Mouse (Mus musculus) midbrain, embryonic 11.5 days (tissue): ENCODE data around the gene Pilra. TPM values are rescaled to one million over a fixed set of nuclear protein-coding genes. Genes with fewer than 3 reads are reported as not detected.
"Not testable (repeated sequence)": the region's sequence is repeated elsewhere in the genome, so short reads cannot be mapped to it uniquely, and the experiment has no call there.

ENCODE experiments used
- ATAC-seq: fragments of 200-750 bp; cut with Nextera tagmentation; 2 replicates; pipeline ENCODE4 v1.8.0; 2017; ENCODE audit warnings: moderate TSS enrichment, moderate library complexity; ENCODE audit not compliant: low FRiP score
- DNase-seq: peaks from one replicate; pipeline ENCODE4 v3.0.0; 2015; ENCODE audit warnings: low spot score; ENCODE audit errors: missing footprints
- H3K27ac ChIP-seq: fragments of 300-500 bp; sonication (generic); 2 replicates; pipeline ENCODE4 v1.5.1; 2014; ENCODE audit warnings: low read depth, low read length
- H3K27me3 ChIP-seq: fragments of 300-500 bp; sonication (generic); 2 replicates; pipeline ENCODE4 v1.6.1; 2014; ENCODE audit warnings: mild to moderate bottlenecking, low read length, moderate library complexity, mixed read lengths; ENCODE audit not compliant: control insufficient read depth, insufficient read depth
- H3K36me3 ChIP-seq: fragments of 300-500 bp; sonication (generic); 2 replicates; pipeline ENCODE4 v1.6.1; 2014; ENCODE audit warnings: mild to moderate bottlenecking, low read length, moderate library complexity, mixed read lengths; ENCODE audit not compliant: control insufficient read depth, insufficient read depth
- H3K4me1 ChIP-seq: fragments of 300-500 bp; sonication (generic); 2 replicates; pipeline ENCODE4 v1.6.1; 2014; ENCODE audit warnings: low read length; ENCODE audit not compliant: control insufficient read depth, insufficient read depth
- H3K4me2 ChIP-seq: fragments of 300-500 bp; sonication (generic); 2 replicates; pipeline ENCODE4 v1.6.1; 2014; ENCODE audit warnings: mild to moderate bottlenecking, moderate library complexity
- H3K4me3 ChIP-seq: fragments of 300-500 bp; sonication (generic); 2 replicates; pipeline ENCODE4 v1.5.1; 2014; ENCODE audit warnings: low read depth, low read length
- H3K9ac ChIP-seq: fragments of 300-500 bp; sonication (generic); 2 replicates; pipeline ENCODE4 v1.6.1; 2014; ENCODE audit warnings: low read length
- H3K9me3 ChIP-seq: fragments of 300-500 bp; sonication (generic); 2 replicates; pipeline ENCODE4 v1.6.1; 2016; ENCODE audit warnings: low read length; ENCODE audit not compliant: control insufficient read depth
- WGBS: fragments of 180-500 bp; shearing (Covaris S2); extraction: QIAGEN DNeasy Blood & Tissue Kit; methylation state at CpG from one replicate; pipeline ENCODE4 v1.1.7; 2014; 5-methylcytosine and 5-hydroxymethylcytosine counted together
- polyA plus RNA-seq: library from polyadenylated mRNA; unstranded; fragments of >200 nt; fragmentation: Nextera tagmentation; extraction: Ambion mirVana; gene quantifications from 2 replicates; pipeline ENCODE4 v1.2.1, GENCODE M21; 2014

Pilra gene
- polyA plus RNA-seq, 1 experiment from 2014 or later: 0.18 TPM

GRCm38 (mm10) chr5:137857960-137858710 is 22.1 kb upstream of the Pilra start, which contains the start of gene Pilrb1:
Pilrb1 (minus strand) TSS chr5:137858106.
- not testable (repeated sequence) for H3K36me3 ChIP-seq, H3K4me2 ChIP-seq, H3K4me1 ChIP-seq, H3K9me3 ChIP-seq, DNase-seq, H3K27ac ChIP-seq, ATAC-seq, H3K27me3 ChIP-seq, H3K4me3 ChIP-seq, H3K9ac ChIP-seq
- 60% methylated on average over 2 of the region's 2 CpGs for WGBS

- 74% methylated on average over 4 of the region's 5 CpGs for WGBS
- H3K4me2 ChIP-seq, H3K4me3 ChIP-seq, H3K27ac ChIP-seq, ATAC-seq, H3K9ac ChIP-seq, H3K27me3 ChIP-seq, H3K9me3 ChIP-seq, H3K36me3 ChIP-seq, H3K4me1 ChIP-seq, DNase-seq: not testable (repeated sequence)
Measured at GRCm38 (mm10) chr5:137856870-137857269, 20.8 kb upstream of the Pilra start.

GRCm38 (mm10) chr5:137854907-137855306 is 18.8 kb upstream of the Pilra start:
- not testable (repeated sequence) for H3K4me1 ChIP-seq, H3K9ac ChIP-seq, H3K36me3 ChIP-seq, H3K9me3 ChIP-seq, H3K27me3 ChIP-seq, H3K4me2 ChIP-seq, ATAC-seq, DNase-seq, H3K4me3 ChIP-seq, H3K27ac ChIP-seq
- WGBS: 86% methylated on average over 3 of the region's 3 CpGs

GRCm38 (mm10) chr5:137850313-137850712 is 14.2 kb upstream of the Pilra start:
- ATAC-seq, H3K36me3 ChIP-seq, H3K27me3 ChIP-seq, H3K4me2 ChIP-seq, H3K4me3 ChIP-seq, DNase-seq, H3K27ac ChIP-seq, H3K9me3 ChIP-seq, H3K9ac ChIP-seq, H3K4me1 ChIP-seq: not testable (repeated sequence)
- 81% methylated on average over 1 of the region's 1 CpGs for WGBS

- not testable (repeated sequence) for H3K9me3 ChIP-seq, H3K36me3 ChIP-seq, H3K27me3 ChIP-seq, H3K4me3 ChIP-seq, H3K4me2 ChIP-seq, H3K4me1 ChIP-seq, ATAC-seq, H3K27ac ChIP-seq, H3K9ac ChIP-seq, DNase-seq
Measured at GRCm38 (mm10) chr5:137837110-137837509, 1.0 kb upstream of the Pilra start.

GRCm38 (mm10) chr5:137836611-137837010 is 530 bp upstream of the Pilra start:
- Histone ChIP-seq H3K4me3 (no peak overlapping the region), H3K9me3 (no peaks in the 10 kb centered on the region), H3K4me1 (no peaks in the 10 kb centered on the region), H3K9ac (no peak overlapping the region), H3K36me3 (no peaks in the 10 kb centered on the region), H3K4me2 (no peak overlapping the region), H3K27me3 (no peaks in the 10 kb centered on the region), H3K27ac (no peak overlapping the region)
- no peak for ATAC-seq
- DNase-seq: no peak

GRCm38 (mm10) chr5:137833500-137833899 is 2.6 kb downstream of the Pilra start:
- 64% methylated on average over 4 of the region's 4 CpGs for WGBS
- no peak overlapping the region for H3K4me2 ChIP-seq
- H3K36me3 ChIP-seq: no peaks in the 10 kb centered on the region
- no peaks in the 10 kb centered on the region for H3K4me1 ChIP-seq
- DNase-seq: no peak
- no peaks in the 10 kb centered on the region for H3K9me3 ChIP-seq
- no peak overlapping the region for H3K4me3 ChIP-seq
- no peaks in the 10 kb centered on the region for H3K27me3 ChIP-seq
- no peak overlapping the region for H3K9ac ChIP-seq
- no peak for ATAC-seq
- H3K27ac ChIP-seq: no peak overlapping the region

- 79% methylated on average over 6 of the region's 6 CpGs for WGBS
- H3K9ac ChIP-seq: no peak overlapping the region
Measured at GRCm38 (mm10) chr5:137831506-137831905, 4.6 kb downstream of the Pilra start.

GRCm38 (mm10) chr5:137831106-137831505 is 5.0 kb downstream of the Pilra start:
- Histone ChIP-seq H3K4me1 (no peaks in the 10 kb centered on the region), H3K27ac (no peak overlapping the region), H3K36me3 (no peaks in the 10 kb centered on the region), H3K4me3 (no peak overlapping the region), H3K9ac (no peak overlapping the region), H3K4me2 (no peak overlapping the region), H3K27me3 (no peaks in the 10 kb centered on the region), H3K9me3 (no peaks in the 10 kb centered on the region)
- DNase-seq (no peak), ATAC-seq (no peak)
- WGBS: 87% methylated on average over 4 of the region's 4 CpGs

More at GRCm38 (mm10) chr5:137831506-137831905, 4.6 kb downstream of the Pilra start:
- H3K4me2 ChIP-seq: no peak overlapping the region
- H3K27me3 ChIP-seq: no peaks in the 10 kb centered on the region
- H3K4me1 ChIP-seq: no peaks in the 10 kb centered on the region
- no peak overlapping the region for H3K27ac ChIP-seq
- no peak overlapping the region for H3K4me3 ChIP-seq
- H3K9me3 ChIP-seq: no peaks in the 10 kb centered on the region
- DNase-seq (no peak), ATAC-seq (no peak)
- H3K36me3 ChIP-seq: no peaks in the 10 kb centered on the region
